Mouse (Mus musculus) macrophage (primary cell): Measurements from ENCODE around the gene Ak8. TPM values are rescaled to one million over a fixed set of nuclear protein-coding genes. Genes with fewer than 3 reads are reported as not detected.
A peak's percentile ranks its signal among the peaks of the same experiment; 100 is the strongest.

Experiments
- H3K27ac ChIP-seq: fragments of 350-480 bp; formaldehyde crosslinking; 2 replicates; pipeline ENCODE4 v1.9.0; 2021
- H3K36me3 ChIP-seq: fragments of 350-480 bp; formaldehyde crosslinking; 2 replicates; pipeline ENCODE4 v1.9.0; 2021; ENCODE audit errors: inconsistent target
- H3K4me3 ChIP-seq: fragments of 350-480 bp; formaldehyde crosslinking; 2 replicates; pipeline ENCODE4 v1.9.0; 2021; ENCODE audit errors: inconsistent target
- H3K79me2 ChIP-seq: fragments of 350-480 bp; formaldehyde crosslinking; 2 replicates; pipeline ENCODE4 v1.9.0; 2021; ENCODE audit errors: inconsistent target
- WGBS: methylation state at CpG from one replicate; pipeline ENCODE4 v1.1.7; 2026; ENCODE audit warnings: inconsistent platforms; ENCODE audit not compliant: missing documents; 5-methylcytosine and 5-hydroxymethylcytosine counted together
- polyA plus RNA-seq: library from polyadenylated mRNA; stranded (reverse); fragments of 250-400 nt; gene quantifications from 3 replicates; pipeline ENCODE4 v1.2.4, GENCODE M21; 2018; ENCODE audit warnings: inconsistent platforms

The Ak8 gene
- polyA plus RNA-seq, 1 experiment from 2014 or later: 14.5 TPM

DNA sequence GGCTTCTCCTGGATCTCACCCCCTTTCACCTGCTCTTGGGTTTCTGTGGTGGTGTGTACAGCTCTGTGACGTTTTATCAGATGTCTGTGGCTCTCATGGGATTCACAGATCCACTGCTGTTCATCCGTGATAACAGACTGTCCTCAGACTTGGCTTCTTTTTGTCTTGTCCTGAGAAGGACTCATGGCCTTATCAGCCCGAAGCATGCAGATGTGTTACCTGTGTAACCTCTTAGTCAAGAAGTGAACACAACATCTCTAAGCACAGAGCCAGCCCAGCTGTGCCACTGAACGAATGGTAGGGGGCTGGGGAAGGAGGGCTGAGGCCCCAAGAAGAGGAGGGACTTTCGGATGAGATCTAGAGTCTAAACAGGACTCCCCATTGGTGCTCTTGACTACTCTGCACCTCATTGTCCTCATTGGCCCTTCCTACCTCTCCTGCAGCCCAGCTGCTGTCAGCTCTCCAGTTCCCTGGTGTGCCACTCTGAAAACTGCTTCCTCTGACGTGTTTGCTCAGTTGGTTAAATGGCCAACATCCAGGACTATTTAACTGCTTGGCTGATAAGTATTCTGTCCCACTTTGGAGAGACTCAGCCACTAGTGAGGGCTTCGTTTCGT, 1.8 kb downstream of the Ak8 start:
- Histone ChIP-seq H3K4me3 (no peak overlapping the region), H3K79me2 (no peaks in the 10 kb centered on the region), H3K36me3 (no peaks in the 10 kb centered on the region), H3K27ac (no peak overlapping the region)
- WGBS: 90% methylated on average over 8 of the region's 8 CpGs

DNA sequence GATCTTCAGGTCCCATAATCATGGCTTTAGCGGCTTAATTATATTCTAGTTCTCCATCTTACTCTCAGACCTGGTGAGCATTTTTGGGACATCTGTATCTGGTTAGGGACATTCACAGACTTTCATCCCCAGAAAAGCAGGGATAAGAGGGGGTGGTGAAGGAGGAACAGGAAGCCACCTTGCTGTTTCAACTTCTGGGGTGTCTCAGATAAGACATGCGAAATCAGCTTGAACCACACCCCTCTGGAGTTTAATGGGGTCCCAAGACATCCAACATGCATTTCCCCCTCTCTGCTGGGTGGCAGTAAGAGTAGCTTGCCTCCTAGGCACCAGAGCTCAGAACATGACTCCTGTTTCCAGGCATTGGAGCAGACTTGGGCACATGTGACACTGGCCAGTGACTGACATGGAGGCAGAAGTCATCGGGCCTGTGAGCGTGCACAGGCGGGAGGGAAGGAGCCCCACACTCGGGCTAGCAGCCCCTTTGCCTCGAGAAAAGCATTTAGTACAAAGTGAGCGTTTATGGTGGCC, 6.2 kb downstream of the Ak8 start:
- Histone ChIP-seq H3K79me2 (no peaks in the 10 kb centered on the region), H3K36me3 (no peaks in the 10 kb centered on the region), H3K27ac (no peak overlapping the region), H3K4me3 (no peak overlapping the region)
- 81% methylated on average over 8 of the region's 8 CpGs for WGBS

DNA sequence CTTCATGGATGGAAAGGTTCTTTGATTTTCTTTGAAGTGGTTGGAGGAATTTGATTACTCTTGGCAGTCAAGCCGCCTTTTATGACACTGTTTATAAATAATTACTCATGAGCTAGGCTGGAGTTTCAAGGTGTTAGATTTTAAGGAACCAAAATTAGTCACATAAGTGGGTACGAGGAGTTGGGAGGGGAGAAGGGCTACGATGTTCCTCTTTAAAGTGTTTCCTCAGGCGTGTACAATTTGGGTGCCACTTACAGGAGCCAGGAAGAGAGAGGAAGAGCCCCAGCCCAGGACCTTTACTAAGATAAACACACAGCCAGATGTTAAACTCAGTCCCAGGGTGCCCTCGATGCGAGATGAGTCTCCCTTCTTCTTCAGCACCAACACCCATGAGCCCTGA, 6.8 kb downstream of the Ak8 start:
- Histone ChIP-seq H3K79me2 (no peaks in the 10 kb centered on the region), H3K4me3 (no peak overlapping the region), H3K36me3 (no peaks in the 10 kb centered on the region), H3K27ac (no peak overlapping the region)
- WGBS: 28% methylated on average over 6 of the region's 6 CpGs

DNA sequence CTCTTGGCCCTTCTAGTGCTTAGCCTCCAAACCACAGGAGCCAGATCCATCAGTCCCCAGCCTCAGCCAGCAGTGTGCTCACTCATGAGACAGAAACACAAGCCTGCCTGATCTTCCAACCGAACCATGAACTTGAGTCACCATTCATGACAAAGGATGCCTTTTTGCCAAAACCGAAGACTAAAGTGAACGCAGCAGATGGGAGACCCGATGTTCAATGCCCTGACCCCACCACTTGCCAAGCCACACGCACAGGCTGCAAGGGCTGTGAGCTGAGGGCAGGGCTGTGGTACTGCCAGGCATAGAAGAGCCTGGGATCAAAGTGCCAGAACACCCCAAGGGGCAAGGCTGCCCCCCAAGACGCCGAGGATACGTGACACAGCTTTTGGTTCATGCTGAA, 13.1 kb downstream of the Ak8 start:
- no peak overlapping the region for H3K4me3 ChIP-seq
- WGBS: 89% methylated on average over 8 of the region's 8 CpGs
- H3K79me2 ChIP-seq: no peaks in the 10 kb centered on the region
- no peaks in the 10 kb centered on the region for H3K36me3 ChIP-seq
- no peak overlapping the region for H3K27ac ChIP-seq

DNA sequence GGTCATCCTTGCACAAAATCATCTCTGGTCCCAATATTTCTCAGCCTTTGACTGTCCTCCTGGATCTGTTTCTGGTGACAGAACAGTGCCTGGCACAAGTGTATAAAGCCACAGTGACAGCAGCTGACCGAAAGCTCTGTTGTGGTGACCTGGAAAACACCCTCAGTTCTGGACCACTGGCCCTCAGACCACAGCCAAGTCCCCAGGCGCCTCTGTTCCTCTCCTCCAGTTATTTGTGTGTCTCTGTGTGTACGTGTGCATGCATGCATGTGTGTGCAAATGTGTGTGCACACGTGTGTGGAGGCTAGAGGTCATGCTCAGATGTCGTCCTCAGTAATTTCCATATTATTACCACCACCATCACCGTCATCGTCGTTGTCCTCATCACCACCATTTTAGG, 22.5 kb downstream of the Ak8 start:
- no peaks in the 10 kb centered on the region for H3K79me2 ChIP-seq
- H3K36me3 ChIP-seq: no peaks in the 10 kb centered on the region
- H3K4me3 ChIP-seq: no peak overlapping the region
- no peak overlapping the region for H3K27ac ChIP-seq
- 95% methylated on average over 8 of the region's 8 CpGs for WGBS

DNA sequence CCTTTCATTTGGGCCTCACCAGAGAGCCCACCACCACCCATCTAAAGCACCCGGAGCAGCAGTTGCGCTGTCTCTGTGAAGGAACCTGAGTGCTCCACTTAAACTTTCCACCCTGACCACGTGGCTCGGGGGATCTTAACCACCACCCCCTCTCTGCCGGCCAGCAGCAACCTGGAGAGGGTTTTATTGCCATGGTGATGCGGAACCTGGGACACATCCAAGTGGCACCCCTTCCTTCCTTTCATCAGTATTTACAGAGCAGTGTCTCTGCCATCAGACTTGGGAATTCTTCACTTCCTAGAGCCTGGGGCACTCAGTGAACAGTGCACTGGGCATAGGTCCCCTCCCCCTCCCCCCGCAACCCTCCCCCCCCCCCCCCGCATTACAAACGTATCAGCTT, 23.9 kb downstream of the Ak8 start:
- WGBS: 10% methylated on average over 6 of the region's 9 CpGs
- no peaks in the 10 kb centered on the region for H3K79me2 ChIP-seq

DNA sequence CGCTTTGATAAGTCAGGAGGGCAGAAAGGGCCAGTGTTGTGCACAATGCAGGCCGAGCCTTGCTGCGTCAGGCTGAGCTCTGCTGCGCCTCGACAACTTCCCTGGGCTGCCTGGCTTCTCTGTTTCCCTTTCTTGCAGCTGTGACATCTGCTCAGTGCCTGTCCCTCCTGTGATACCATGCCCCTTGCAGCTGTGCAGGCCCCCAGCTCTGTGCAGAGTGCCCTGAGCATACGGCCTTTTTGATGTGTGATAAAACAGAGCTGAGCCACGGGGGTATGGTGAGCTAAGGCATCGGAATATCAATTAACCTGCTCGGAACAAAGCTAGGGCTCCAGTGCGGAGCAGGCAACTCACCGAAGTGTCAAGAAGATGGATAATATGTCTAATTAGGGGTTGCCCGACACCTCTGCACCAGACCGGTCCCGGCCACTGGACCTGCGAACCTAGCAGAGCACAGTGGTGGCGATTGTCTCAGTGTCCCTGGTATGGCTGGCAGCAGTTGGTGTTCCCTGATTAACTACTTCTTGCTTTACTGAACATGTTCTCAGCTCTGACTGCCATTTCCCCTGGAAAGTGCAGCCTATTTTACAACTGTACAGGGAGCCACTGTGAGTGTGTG, 27.9 kb downstream of the Ak8 start:
- no peak overlapping the region for H3K4me3 ChIP-seq
- no peaks in the 10 kb centered on the region for H3K36me3 ChIP-seq
- no peaks in the 10 kb centered on the region for H3K79me2 ChIP-seq
- WGBS: 88% methylated on average over 16 of the region's 16 CpGs
- H3K27ac ChIP-seq: no peak overlapping the region

More for the DNA sequence above, 23.9 kb downstream of the Ak8 start:
- Histone ChIP-seq H3K27ac (no peak overlapping the region), H3K4me3 (no peak overlapping the region), H3K36me3 (no peaks in the 10 kb centered on the region)

DNA sequence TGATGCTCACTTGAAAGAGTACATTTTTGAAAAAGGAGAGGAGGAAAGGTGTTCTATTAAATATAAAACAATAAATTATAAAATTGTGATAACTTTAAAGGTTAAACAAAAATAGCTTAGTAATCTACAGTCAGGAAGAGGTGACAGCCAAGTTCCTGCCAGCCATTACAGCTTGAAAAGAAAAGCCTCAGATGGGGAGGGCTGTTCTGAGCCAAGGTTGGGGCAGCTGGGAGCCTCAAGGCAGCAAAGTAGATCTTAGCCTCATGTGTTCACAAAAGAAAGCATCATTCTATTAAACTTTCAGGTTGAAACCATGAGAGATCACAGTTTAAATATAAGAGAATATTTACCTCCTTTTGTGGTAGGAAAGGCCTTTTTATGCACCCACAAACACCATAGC, 30.7 kb downstream of the Ak8 start:
- H3K27ac ChIP-seq: no peak overlapping the region
- no peak overlapping the region for H3K4me3 ChIP-seq
- H3K79me2 ChIP-seq: no peaks in the 10 kb centered on the region
- no peaks in the 10 kb centered on the region for H3K36me3 ChIP-seq

DNA sequence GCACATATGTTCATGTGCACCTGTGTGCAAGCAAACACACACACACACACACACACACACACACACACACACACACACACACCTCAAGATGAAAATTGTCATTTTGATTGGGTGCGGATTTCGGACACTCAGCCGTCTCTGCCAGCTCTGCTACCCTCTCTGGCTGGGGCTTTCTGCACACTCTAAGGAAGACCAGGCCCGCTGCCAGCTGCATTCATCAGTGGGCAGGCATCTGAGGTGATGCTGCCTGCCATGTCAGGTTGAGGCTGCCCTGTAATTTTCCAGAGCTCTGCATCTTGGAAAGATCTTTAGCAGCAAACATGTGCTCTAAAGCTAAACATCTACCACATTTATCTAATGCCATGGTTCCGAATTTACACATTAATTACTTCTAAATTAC, 37.1 kb downstream of the Ak8 start:
- Histone ChIP-seq H3K36me3 (no peaks in the 10 kb centered on the region), H3K27ac (no peak overlapping the region), H3K79me2 (no peaks in the 10 kb centered on the region), H3K4me3 (no peak overlapping the region)
- WGBS: 93% methylated on average over 5 of the region's 5 CpGs

DNA sequence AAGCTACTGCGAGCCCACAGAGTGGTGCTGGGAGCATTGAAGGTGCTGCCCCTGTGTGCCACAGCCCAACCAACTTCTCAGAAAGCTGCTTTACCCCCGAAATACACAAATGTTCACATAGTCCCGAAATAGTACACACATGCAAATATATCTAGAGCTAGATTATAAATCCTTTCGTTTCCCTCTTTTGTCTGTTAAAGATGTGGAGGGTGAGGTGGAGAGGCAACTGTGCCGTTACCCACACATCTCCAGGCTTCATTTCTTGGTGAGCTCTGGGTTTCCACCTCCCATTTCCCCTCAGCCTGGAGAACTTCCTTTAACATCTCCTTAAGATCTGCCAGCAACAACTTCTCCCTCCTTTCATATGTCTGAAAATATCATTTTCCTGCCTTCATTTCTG, 40.2 kb downstream of the Ak8 start:
- Histone ChIP-seq H3K27ac (no peak overlapping the region), H3K36me3 (no peaks in the 10 kb centered on the region), H3K79me2 (no peaks in the 10 kb centered on the region), H3K4me3 (no peak overlapping the region)
- 66% methylated on average over 5 of the region's 5 CpGs for WGBS

DNA sequence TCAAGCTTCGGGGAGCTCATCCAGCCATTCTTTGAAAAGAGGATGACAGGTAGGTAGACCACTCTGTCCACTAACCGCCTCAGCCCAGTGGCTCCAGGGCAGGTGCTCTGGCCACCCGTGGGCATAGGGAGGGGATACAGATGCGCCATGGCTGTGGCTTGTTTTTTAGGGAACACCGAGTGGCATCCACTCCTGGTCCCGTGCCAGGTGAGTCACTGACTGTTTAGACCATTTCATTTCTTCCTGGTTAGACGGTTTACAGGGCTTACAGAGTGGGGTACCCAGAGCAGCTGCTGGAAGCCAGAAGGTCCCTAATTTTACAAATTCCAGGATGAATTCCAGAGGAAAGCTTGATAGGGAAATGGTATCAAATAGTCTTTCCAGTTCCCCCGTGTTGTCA, 42.7 kb downstream of the Ak8 start:
- WGBS: 77% methylated on average over 8 of the region's 8 CpGs
- H3K27ac ChIP-seq: no peak overlapping the region
- no peaks in the 10 kb centered on the region for H3K79me2 ChIP-seq
- H3K4me3 ChIP-seq: no peak overlapping the region
- no peaks in the 10 kb centered on the region for H3K36me3 ChIP-seq

DNA sequence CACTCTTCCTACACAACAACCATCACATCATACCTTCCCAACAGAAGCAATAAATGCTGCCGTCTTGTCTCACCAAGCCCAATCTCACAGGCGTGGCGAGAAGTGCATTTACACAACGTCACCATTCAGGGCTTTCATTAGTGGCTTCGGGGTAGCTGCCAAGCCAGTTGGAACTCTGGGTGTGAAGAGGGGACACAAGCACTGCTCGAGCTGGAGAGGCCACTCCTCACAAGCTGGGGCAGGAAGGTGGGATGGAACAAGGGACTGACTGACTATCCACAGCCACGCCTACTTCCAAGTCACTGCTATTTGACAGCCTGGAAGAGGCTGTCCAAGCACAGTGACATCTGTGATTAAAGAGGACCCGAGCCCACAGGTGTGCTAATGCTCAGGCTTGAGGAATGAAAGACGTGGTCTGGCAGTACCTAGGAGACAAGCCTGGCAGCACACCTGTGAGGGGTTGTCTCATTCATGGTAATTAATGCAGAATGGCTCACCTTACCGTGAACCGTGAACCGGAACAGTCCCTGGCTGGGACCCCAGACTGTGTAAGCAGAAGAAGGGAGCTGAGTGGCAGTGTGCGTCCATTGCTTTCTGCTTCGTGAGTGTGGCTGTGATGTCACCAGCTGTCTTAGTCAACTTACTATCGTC, 46.8 kb downstream of the Ak8 start:
- H3K79me2 ChIP-seq: no peaks in the 10 kb centered on the region
- H3K4me3 ChIP-seq: no peak overlapping the region
- 93% methylated on average over 15 of the region's 15 CpGs for WGBS
- no peaks in the 10 kb centered on the region for H3K36me3 ChIP-seq
- H3K27ac ChIP-seq: no peak overlapping the region

DNA sequence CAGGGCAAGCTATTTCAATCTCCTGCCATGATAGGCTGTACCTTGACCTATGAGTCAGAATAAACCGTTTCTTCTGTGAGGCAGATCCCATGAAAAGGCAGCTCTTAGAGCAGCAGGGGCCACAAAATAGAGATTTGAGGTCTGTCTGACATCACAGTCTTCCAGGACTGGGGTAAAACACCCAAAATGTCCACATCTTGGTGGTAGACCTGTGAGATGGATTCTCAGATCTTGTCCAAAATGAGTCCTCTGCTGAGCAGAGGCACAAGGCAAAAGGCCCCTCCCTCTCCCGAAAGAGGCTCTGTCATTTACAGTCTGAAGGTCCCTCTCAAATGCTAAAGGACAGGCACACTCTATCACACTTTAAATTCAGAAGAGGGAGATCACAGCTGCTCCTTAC, 47.7 kb downstream of the Ak8 start:
- Histone ChIP-seq H3K36me3 (no peaks in the 10 kb centered on the region), H3K27ac (no peak overlapping the region), H3K79me2 (no peaks in the 10 kb centered on the region), H3K4me3 (no peak overlapping the region)
- 89% methylated on average over 2 of the region's 2 CpGs for WGBS

DNA sequence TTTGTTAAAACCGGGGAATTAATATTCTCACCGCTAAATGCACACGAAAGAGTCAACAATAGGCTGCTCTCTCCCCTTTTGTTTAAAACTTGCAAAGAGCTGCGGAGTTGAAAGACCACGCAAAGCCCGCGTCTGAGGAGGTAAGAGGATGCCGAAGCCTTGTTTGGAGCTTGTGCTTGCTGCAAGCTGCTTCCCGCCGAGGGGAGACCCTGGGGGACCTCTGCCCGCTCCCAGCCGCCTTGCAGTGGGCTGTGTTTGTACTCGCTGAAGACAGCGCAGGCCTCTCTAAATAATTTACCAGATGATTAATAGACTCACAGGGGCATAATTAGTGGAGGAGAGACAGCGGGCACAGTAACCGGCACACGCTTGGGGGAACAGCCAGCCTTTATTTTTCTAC, 51.2 kb downstream of the Ak8 start:
- no peaks in the 10 kb centered on the region for H3K79me2 ChIP-seq
- 9% methylated on average over 17 of the region's 17 CpGs for WGBS
- no peaks in the 10 kb centered on the region for H3K36me3 ChIP-seq
- no peak overlapping the region; the same call in 1 of the 2 replicates for H3K4me3 ChIP-seq
- no peak overlapping the region for H3K27ac ChIP-seq

DNA sequence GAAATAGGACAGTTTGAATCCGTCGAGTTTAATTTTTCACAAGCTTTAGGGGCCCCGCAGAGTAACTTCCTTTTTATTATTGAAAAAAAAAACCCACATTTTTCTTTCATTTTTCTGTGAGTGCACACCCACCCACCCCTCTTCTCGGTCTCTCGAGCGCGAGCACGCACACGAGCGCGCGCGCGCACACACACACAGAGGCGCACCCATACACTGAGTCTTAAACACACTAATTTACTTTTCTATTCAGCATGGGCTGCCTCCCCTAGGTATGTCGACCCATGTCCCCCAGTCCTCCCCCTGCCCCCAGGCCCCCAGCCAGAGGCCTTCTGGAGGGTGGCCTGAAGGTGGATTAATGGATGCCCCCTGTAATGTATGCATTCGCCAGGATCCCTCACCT, 51.7 kb downstream of the Ak8 start:
- Histone ChIP-seq H3K4me3 (peak overlapping the region; percentile 14; the same call in 1 of the 2 replicates), H3K36me3 (no peaks in the 10 kb centered on the region), H3K79me2 (no peaks in the 10 kb centered on the region), H3K27ac (no peak overlapping the region)
- 7% methylated on average over 17 of the region's 17 CpGs for WGBS
